Mouse (Mus musculus) E14TG2a.4 (cell line): ENCODE results near the gene Supt3.

ENCODE experiments used
- CTCF ChIP-seq: conservative IDR thresholded peaks from 2 replicates; pipeline ENCODE4 v1.5.1; 2014; ENCODE audit warnings: low read length
- NANOG ChIP-seq: IDR thresholded peaks from 2 replicates; pipeline ENCODE4 v1.6.1; 2014; ENCODE audit warnings: borderline replicate concordance, low read length, mixed read lengths
- POU5F1 ChIP-seq: IDR thresholded peaks from 2 replicates; pipeline ENCODE4 v1.6.1; 2014; ENCODE audit warnings: low read length, borderline replicate concordance

DNA sequence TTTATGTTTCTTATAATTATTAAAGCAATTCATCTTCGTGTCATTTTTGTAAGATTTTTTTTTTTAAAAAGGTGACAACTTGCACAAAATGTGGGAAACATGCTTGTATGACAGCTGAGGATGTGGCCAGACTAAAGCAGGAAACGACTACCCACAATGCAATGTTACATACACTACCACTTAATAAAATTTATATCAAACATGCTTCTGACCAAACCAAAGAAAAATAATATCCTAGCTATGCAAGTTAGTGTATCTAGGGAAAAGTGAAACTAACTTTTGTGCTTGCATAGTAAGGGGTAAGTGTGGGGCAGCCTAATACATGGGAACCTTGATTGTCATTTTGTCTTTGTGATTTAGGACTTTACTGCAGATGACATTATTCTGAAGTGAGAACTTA, 41.9 kb downstream of the Supt3 start:
- TF ChIP-seq CTCF (no peak), POU5F1 (no peak), NANOG (no peak)
